Mouse (Mus musculus) C2C12 (cell line): ENCODE data around the gene Hist1h2ah. TPM values are rescaled to one million over a fixed set of nuclear protein-coding genes. Genes with fewer than 3 reads are reported as not detected.

Source experiments
- H3K27me3 ChIP-seq: one replicate; pipeline ENCODE4 v1.6.1; 2011; ENCODE audit not compliant: control insufficient read depth, insufficient read depth, insufficient read length
- H3K36me3 ChIP-seq: one replicate; pipeline ENCODE4 v1.6.1; 2011; ENCODE audit not compliant: control insufficient read depth, insufficient read depth
- H3K4me3 ChIP-seq: one replicate; pipeline ENCODE4 v1.5.1; 2011; ENCODE audit warnings: mild to moderate bottlenecking, control low read depth; ENCODE audit not compliant: poor library complexity, insufficient read depth, severe bottlenecking
- H3K79me2 ChIP-seq: one replicate; pipeline ENCODE4 v1.6.1; 2011; ENCODE audit not compliant: control insufficient read depth, insufficient read depth
- H3K79me3 ChIP-seq: one replicate; pipeline ENCODE4 v1.6.1; 2011; ENCODE audit warnings: low read depth, control low read depth
- H3ac ChIP-seq: one replicate; pipeline ENCODE3; 2011; ENCODE audit warnings: low read depth; ENCODE audit not compliant: control insufficient read depth, insufficient read length
- CEBPB ChIP-seq: IDR thresholded peaks from one replicate; pipeline ENCODE4 v1.6.1; 2011; ENCODE audit warnings: low read depth, mild to moderate bottlenecking, control low read depth, moderate library complexity
- CTCF ChIP-seq: IDR thresholded peaks from one replicate; pipeline ENCODE4 v1.5.1; 2011; ENCODE audit not compliant: control insufficient read depth, insufficient read depth, insufficient read length
- FOSL1 ChIP-seq: IDR thresholded peaks from one replicate; pipeline ENCODE4 v1.8.0; 2011; ENCODE audit warnings: mild to moderate bottlenecking, low read length; ENCODE audit not compliant: poor library complexity, insufficient read depth, severe bottlenecking
- MAX ChIP-seq: IDR thresholded peaks from one replicate; pipeline ENCODE4 v1.6.1; 2011; ENCODE audit warnings: mild to moderate bottlenecking, control low read depth
- MYOD1 ChIP-seq: IDR thresholded peaks from one replicate; pipeline ENCODE4 v1.6.1; 2011; ENCODE audit warnings: low read depth; ENCODE audit not compliant: control insufficient read depth, insufficient read length
- MYOG ChIP-seq: IDR thresholded peaks from one replicate; pipeline ENCODE4 v1.6.1; 2011; ENCODE audit not compliant: control insufficient read depth, insufficient read length; ENCODE audit errors: extremely low read depth
- USF1 ChIP-seq: IDR thresholded peaks from one replicate; pipeline ENCODE4 v1.6.1; 2011; ENCODE audit warnings: low read depth, mild to moderate bottlenecking, control low read depth, moderate library complexity
- polyA plus RNA-seq: library from polyadenylated mRNA; unstranded; fragments of >200 nt; fragmentation: generic; extraction: Trizol; gene quantifications from one replicate; pipeline ENCODE4 v1.2.1, GENCODE M21; 2012; ENCODE audit warnings: missing spikeins

Gene Hist1h2ah
- polyA plus RNA-seq, 1 experiment: 9.5 TPM

- Histone ChIP-seq H3K36me3 (no peaks in the 10 kb centered on the region), H3K79me2 (no peaks in the 10 kb centered on the region), H3K4me3 (no peak overlapping the region), H3K27me3 (no peaks in the 10 kb centered on the region), H3ac (no peak overlapping the region), H3K79me3 (no peaks in the 10 kb centered on the region)
- no peak for TF ChIP-seq FOSL1
- TF ChIP-seq USF1: no peak
- no peak for TF ChIP-seq MYOD1
- TF ChIP-seq MAX: no peak
- TF ChIP-seq MYOG: no peak
- TF ChIP-seq CEBPB: no peak
- no peak for TF ChIP-seq CTCF
Measured at GRCm38 (mm10) chr13:22001346-22001745, 34.0 kb downstream of the Hist1h2ah start.

GRCm38 (mm10) chr13:21999147-21999546 is 36.2 kb downstream of the Hist1h2ah start:
- H3K27me3 ChIP-seq: no peaks in the 10 kb centered on the region

GRCm38 (mm10) chr13:21998412-21998811 is 37.0 kb downstream of the Hist1h2ah start:
- TF ChIP-seq MAX: no peak
- Histone ChIP-seq H3K4me3 (no peak overlapping the region), H3ac (no peak overlapping the region), H3K79me3 (no peaks in the 10 kb centered on the region), H3K36me3 (no peaks in the 10 kb centered on the region), H3K27me3 (no peaks in the 10 kb centered on the region), H3K79me2 (no peaks in the 10 kb centered on the region)

More at GRCm38 (mm10) chr13:21999147-21999546, 36.2 kb downstream of the Hist1h2ah start:
- Histone ChIP-seq H3K79me2 (no peaks in the 10 kb centered on the region), H3K4me3 (no peak overlapping the region), H3ac (no peak overlapping the region), H3K79me3 (no peaks in the 10 kb centered on the region), H3K36me3 (no peaks in the 10 kb centered on the region)
- no peak for TF ChIP-seq CEBPB
- TF ChIP-seq MYOD1: no peak
- no peak for TF ChIP-seq MAX
- no peak for TF ChIP-seq MYOG
- TF ChIP-seq USF1: no peak
- no peak for TF ChIP-seq CTCF
- TF ChIP-seq FOSL1: no peak

GRCm38 (mm10) chr13:21997821-21998220 is 37.5 kb downstream of the Hist1h2ah start:
- no peaks in the 10 kb centered on the region for H3K27me3 ChIP-seq
- no peaks in the 10 kb centered on the region for H3K36me3 ChIP-seq
- no peak overlapping the region for H3K4me3 ChIP-seq
- H3K79me3 ChIP-seq: no peaks in the 10 kb centered on the region
- no peaks in the 10 kb centered on the region for H3K79me2 ChIP-seq
- TF ChIP-seq MYOD1: no peak
- TF ChIP-seq CEBPB: no peak
- no peak for TF ChIP-seq MYOG
- no peak for TF ChIP-seq MAX
- no peak for TF ChIP-seq CTCF
- no peak for TF ChIP-seq FOSL1
- no peak for TF ChIP-seq USF1
- H3ac ChIP-seq: no peak overlapping the region

GRCm38 (mm10) chr13:21997201-21997820 is 38.1 kb downstream of the Hist1h2ah start:
- Histone ChIP-seq H3ac (no peak overlapping the region), H3K4me3 (peak overlapping the region; percentile 28), H3K79me3 (no peaks in the 10 kb centered on the region), H3K79me2 (no peaks in the 10 kb centered on the region), H3K27me3 (no peaks in the 10 kb centered on the region), H3K36me3 (no peaks in the 10 kb centered on the region)
- no peak for TF ChIP-seq FOSL1
- no peak for TF ChIP-seq MAX
- TF ChIP-seq CTCF: no peak
- TF ChIP-seq USF1: no peak
- TF ChIP-seq CEBPB: no peak
- TF ChIP-seq MYOD1: no peak
- no peak for TF ChIP-seq MYOG

- H3K4me3 ChIP-seq: peak overlapping the region; percentile 28
- no peak overlapping the region for H3ac ChIP-seq
- H3K79me3 ChIP-seq: no peaks in the 10 kb centered on the region
- no peaks in the 10 kb centered on the region for H3K36me3 ChIP-seq
- H3K27me3 ChIP-seq: no peaks in the 10 kb centered on the region
- H3K79me2 ChIP-seq: no peaks in the 10 kb centered on the region
- TF ChIP-seq CTCF: no peak
- TF ChIP-seq FOSL1: no peak
- no peak for TF ChIP-seq USF1
- no peak for TF ChIP-seq MYOG
- no peak for TF ChIP-seq MAX
- TF ChIP-seq CEBPB: no peak
- no peak for TF ChIP-seq MYOD1
Measured at GRCm38 (mm10) chr13:21996840-21997185, 38.6 kb downstream of the Hist1h2ah start.
